Mouse (Mus musculus): Measurements from ENCODE around the gene Mical3. TPM values are rescaled to one million over a fixed set of nuclear protein-coding genes. Genes with fewer than 3 reads are reported as not detected.
A peak's percentile ranks its signal among the peaks of the same experiment; 100 is the strongest.

The Mical3 gene
- total RNA-seq, 1 experiment: 30.0 TPM

DNA sequence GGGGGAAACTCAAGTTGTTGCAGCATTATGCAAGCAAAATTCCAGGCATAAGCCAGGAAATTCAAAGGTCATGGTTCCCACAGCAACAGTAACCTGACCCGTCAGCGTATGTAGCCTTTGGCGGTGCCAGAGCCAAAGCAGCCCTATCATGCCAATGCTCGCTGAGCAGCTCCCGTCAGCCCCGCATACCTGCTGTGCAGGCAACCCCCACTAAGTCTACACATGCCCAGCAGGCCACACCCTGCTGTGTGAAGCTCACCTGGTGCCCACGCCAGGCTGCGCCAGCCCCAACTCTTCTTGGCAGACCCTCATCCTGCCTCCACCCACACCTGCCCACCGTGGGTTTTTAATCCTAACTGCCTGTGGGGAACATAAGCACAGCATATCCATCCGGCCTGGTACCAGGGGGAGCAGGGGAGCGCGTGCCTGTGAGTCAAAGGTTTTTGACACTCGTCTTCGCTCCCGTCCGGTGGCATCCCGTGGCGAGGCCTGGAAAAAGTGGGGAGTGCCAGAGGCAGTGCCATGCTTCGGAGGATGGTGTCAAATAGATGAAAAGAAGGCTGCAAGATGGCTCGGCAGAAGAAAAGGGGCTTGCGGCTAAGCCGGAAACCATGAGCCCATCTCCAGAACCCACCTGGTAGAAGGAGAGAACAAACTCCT lies 43.1 kb downstream of the Mical3 start:
- in situ Hi-C loops (cut with MboI; ENCODE audit: low sequenced_read_pairs in 2 of 2, unreplicated experiment in 2 of 2): no loop called here
- no peak overlapping the region for H3K27ac ChIP-seq (ENCODE audit: insufficient read depth, low read depth, low read length, poor library complexity, severe bottlenecking)
- no peaks in the 10 kb centered on the region for H3K9me3 ChIP-seq (ENCODE audit: control insufficient read depth, insufficient read depth, low read depth, low read length)
- H3K36me3 ChIP-seq (ENCODE audit: control insufficient read depth, insufficient read depth, low read length, poor library complexity, severe bottlenecking): no peaks in the 10 kb centered on the region
- H3K4me1 ChIP-seq (ENCODE audit: control insufficient read depth in 2 of 2, insufficient read depth in 2 of 2, low read length in 2 of 2, poor library complexity in 1 of 2): peaks cover 0 to 19% of the 10 kb centered on the region in 2 experiments; a peak in 1 of 4 replicates
- no peak for DNase-seq (ENCODE audit: low read depth, low spot score)
- no peak overlapping the region for H3K9ac ChIP-seq (ENCODE audit: insufficient read depth, low read depth, low read length, poor library complexity, severe bottlenecking)
- no peak overlapping the region for H3K4me3 ChIP-seq (ENCODE audit: insufficient read depth in 1 of 2, low read depth in 1 of 2, low read length in 2 of 2, poor library complexity in 1 of 2, severe bottlenecking in 1 of 2)
- TF ChIP-seq MAFK (IDR thresholded peaks at IDR 0.05; ENCODE audit: insufficient read depth, low read depth, low read length) (no peak), HCFC1 (IDR thresholded peaks at IDR 0.05; ENCODE audit: borderline replicate concordance, insufficient read depth, low read length) (no peak), ZC3H11A (IDR thresholded peaks at IDR 0.05; ENCODE audit: borderline replicate concordance, low read depth, low read length) (no peak), ZNF384 (IDR thresholded peaks at IDR 0.05; ENCODE audit: low read depth, low read length) (no peak), CHD2 (IDR thresholded peaks at IDR 0.05; ENCODE audit: low read depth, low read length) (no peak)

GRCm38 (mm10) chr6:121087127-121087526 lies 43.7 kb downstream of the Mical3 start:
- no peak for DNase-seq (ENCODE audit: low read depth, low spot score)
- Histone ChIP-seq H3K27ac (ENCODE audit: insufficient read depth, low read depth, low read length, poor library complexity, severe bottlenecking) (no peak overlapping the region), H3K9me3 (ENCODE audit: control insufficient read depth, insufficient read depth, low read depth, low read length) (no peaks in the 10 kb centered on the region), H3K4me1 (ENCODE audit: control insufficient read depth in 2 of 2, insufficient read depth in 2 of 2, low read length in 2 of 2, poor library complexity in 1 of 2) (peaks cover 0 to 19% of the 10 kb centered on the region in 2 experiments; a peak in 1 of 4 replicates), H3K9ac (ENCODE audit: insufficient read depth, low read depth, low read length, poor library complexity, severe bottlenecking) (no peak overlapping the region), H3K4me3 (ENCODE audit: insufficient read depth in 1 of 2, low read depth in 1 of 2, low read length in 2 of 2, poor library complexity in 1 of 2, severe bottlenecking in 1 of 2) (no peak overlapping the region), H3K36me3 (ENCODE audit: control insufficient read depth, insufficient read depth, low read length, poor library complexity, severe bottlenecking) (no peaks in the 10 kb centered on the region)
- in situ Hi-C loops (cut with MboI; ENCODE audit: low sequenced_read_pairs in 2 of 2, unreplicated experiment in 2 of 2): no loop called here
- TF ChIP-seq ZNF384 (IDR thresholded peaks at IDR 0.05; ENCODE audit: low read depth, low read length) (no peak), ZC3H11A (IDR thresholded peaks at IDR 0.05; ENCODE audit: borderline replicate concordance, low read depth, low read length) (no peak), CHD2 (IDR thresholded peaks at IDR 0.05; ENCODE audit: low read depth, low read length) (no peak)

- no peaks in the 10 kb centered on the region for H3K9me3 ChIP-seq (ENCODE audit: control insufficient read depth, insufficient read depth, low read depth, low read length)
- H3K27ac ChIP-seq (ENCODE audit: insufficient read depth, low read depth, low read length, poor library complexity, severe bottlenecking): peak overlapping the region; percentile 6; the same call in 1 of the 2 replicates
- in situ Hi-C loops (cut with MboI; ENCODE audit: low sequenced_read_pairs in 2 of 2, unreplicated experiment in 2 of 2): no loop called here
- peaks cover 3 to 25% of the 10 kb centered on the region in 2 experiments; a peak in 3 of 4 replicates for H3K4me1 ChIP-seq (ENCODE audit: control insufficient read depth in 2 of 2, insufficient read depth in 2 of 2, low read length in 2 of 2, poor library complexity in 1 of 2)
- TF ChIP-seq CHD2 (IDR thresholded peaks at IDR 0.05; ENCODE audit: low read depth, low read length): no peak
- TF ChIP-seq HCFC1 (IDR thresholded peaks at IDR 0.05; ENCODE audit: borderline replicate concordance, insufficient read depth, low read length): no peak
- TF ChIP-seq MAFK (IDR thresholded peaks at IDR 0.05; ENCODE audit: insufficient read depth, low read depth, low read length): no peak
- TF ChIP-seq ZC3H11A (IDR thresholded peaks at IDR 0.05; ENCODE audit: borderline replicate concordance, low read depth, low read length): no peak
- no peaks in the 10 kb centered on the region; the same call in 1 of the 2 replicates for H3K36me3 ChIP-seq (ENCODE audit: control insufficient read depth, insufficient read depth, low read length, poor library complexity, severe bottlenecking)
- H3K9ac ChIP-seq (ENCODE audit: insufficient read depth, low read depth, low read length, poor library complexity, severe bottlenecking): no peak overlapping the region
- no peak for DNase-seq (ENCODE audit: low read depth, low spot score)
- H3K4me3 ChIP-seq (ENCODE audit: insufficient read depth in 1 of 2, low read depth in 1 of 2, low read length in 2 of 2, poor library complexity in 1 of 2, severe bottlenecking in 1 of 2): no peak overlapping the region
Observed at GRCm38 (mm10) chr6:121086226-121086625, 44.6 kb downstream of the Mical3 start.

DNA sequence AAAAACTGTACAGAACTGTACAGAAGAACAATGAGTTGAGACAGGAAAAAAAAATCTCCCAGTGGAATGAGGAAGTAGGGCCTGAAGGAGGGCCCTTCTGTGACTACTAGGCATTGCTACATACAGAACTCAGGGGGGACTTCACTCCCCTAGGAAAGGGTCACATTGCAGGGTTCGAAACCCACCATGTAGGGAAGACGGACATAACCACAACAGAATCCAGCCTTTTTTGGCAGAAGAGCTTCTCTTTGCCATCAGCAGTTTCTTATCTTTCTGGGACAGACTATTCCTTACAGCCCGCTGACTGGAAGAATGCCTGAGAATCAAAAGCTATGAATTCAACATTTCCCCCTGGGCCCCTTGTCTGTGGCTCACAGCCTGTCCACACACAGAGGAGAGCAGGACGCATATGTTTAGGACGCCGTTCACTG lies 46.7 kb downstream of the Mical3 start:
- Histone ChIP-seq H3K4me3 (ENCODE audit: insufficient read depth in 1 of 2, low read depth in 1 of 2, low read length in 2 of 2, poor library complexity in 1 of 2, severe bottlenecking in 1 of 2) (no peak overlapping the region), H3K9me3 (ENCODE audit: control insufficient read depth, insufficient read depth, low read depth, low read length) (no peaks in the 10 kb centered on the region), H3K27ac (ENCODE audit: insufficient read depth, low read depth, low read length, poor library complexity, severe bottlenecking) (no peak overlapping the region), H3K36me3 (ENCODE audit: control insufficient read depth, insufficient read depth, low read length, poor library complexity, severe bottlenecking) (no peaks in the 10 kb centered on the region; the same call in 1 of the 2 replicates), H3K4me1 (ENCODE audit: control insufficient read depth in 2 of 2, insufficient read depth in 2 of 2, low read length in 2 of 2, poor library complexity in 1 of 2) (peaks cover 3 to 25% of the 10 kb centered on the region in 2 experiments; a peak in 3 of 4 replicates), H3K9ac (ENCODE audit: insufficient read depth, low read depth, low read length, poor library complexity, severe bottlenecking) (no peak overlapping the region)
- DNase-seq (ENCODE audit: low read depth, low spot score): no peak
- TF ChIP-seq CHD2 (IDR thresholded peaks at IDR 0.05; ENCODE audit: low read depth, low read length): no peak
- no peak for TF ChIP-seq HCFC1 (IDR thresholded peaks at IDR 0.05; ENCODE audit: borderline replicate concordance, insufficient read depth, low read length)
- TF ChIP-seq ZC3H11A (IDR thresholded peaks at IDR 0.05; ENCODE audit: borderline replicate concordance, low read depth, low read length): no peak
- TF ChIP-seq MAFK (IDR thresholded peaks at IDR 0.05; ENCODE audit: insufficient read depth, low read depth, low read length): no peak
- no peak for TF ChIP-seq ZNF384 (IDR thresholded peaks at IDR 0.05; ENCODE audit: low read depth, low read length)
- in situ Hi-C loops (cut with MboI; ENCODE audit: low sequenced_read_pairs in 2 of 2, unreplicated experiment in 2 of 2): no loop called here

All from ES-E14 (cell line).